Mouse (Mus musculus) heart, embryonic 10.5 days (tissue): ENCODE measurements around the gene Elavl4. TPM values are rescaled to one million over a fixed set of nuclear protein-coding genes. Genes with fewer than 3 reads are reported as not detected.

ENCODE experiments used
- DNase-seq: peaks from one replicate; pipeline ENCODE4 v3.0.0-alpha.2; 2017; ENCODE audit warnings: low spot score
- H3K27ac ChIP-seq: fragments of 300-500 bp; sonication (generic); 2 replicates; pipeline ENCODE4 v1.5.1; 2016; ENCODE audit warnings: mild to moderate bottlenecking
- H3K27me3 ChIP-seq: fragments of 300-500 bp; sonication (generic); 2 replicates; pipeline ENCODE4 v1.6.1; 2016; ENCODE audit warnings: mild to moderate bottlenecking; ENCODE audit not compliant: poor library complexity, insufficient read depth, severe bottlenecking
- H3K36me3 ChIP-seq: fragments of 300-500 bp; sonication (generic); 2 replicates; pipeline ENCODE4 v1.6.1; 2016; ENCODE audit warnings: mild to moderate bottlenecking, moderate library complexity
- H3K4me1 ChIP-seq: fragments of 300-500 bp; sonication (generic); 2 replicates; pipeline ENCODE4 v1.6.1; 2016; ENCODE audit warnings: mild to moderate bottlenecking
- H3K4me3 ChIP-seq: fragments of 300-500 bp; sonication (generic); 2 replicates; pipeline ENCODE4 v1.5.1; 2016; ENCODE audit warnings: mild to moderate bottlenecking, moderate library complexity
- H3K9me3 ChIP-seq: fragments of 300-500 bp; sonication (generic); 2 replicates; pipeline ENCODE4 v1.6.1; 2016; ENCODE audit warnings: mild to moderate bottlenecking, moderate library complexity
- WGBS: fragments of 180-500 bp; shearing (Covaris S2); methylation state at CpG from one replicate; pipeline ENCODE4 v1.1.7; 2016; 5-methylcytosine and 5-hydroxymethylcytosine counted together
- polyA plus RNA-seq: library from polyadenylated mRNA; unstranded; fragments of >200 nt; fragmentation: Nextera tagmentation; extraction: Ambion mirVana; gene quantifications from 2 replicates; pipeline ENCODE4 v1.2.1, GENCODE M21; 2016

Elavl4 gene
- polyA plus RNA-seq, 1 experiment from 2014 or later, result 5.2 TPM

GRCm38 (mm10) chr4:110209613-110210012 is 142.1 kb downstream of the Elavl4 start:
- no peak for DNase-seq
- Histone ChIP-seq H3K4me3 (no peak overlapping the region), H3K36me3 (no peaks in the 10 kb centered on the region), H3K27me3 (no peaks in the 10 kb centered on the region), H3K9me3 (no peaks in the 10 kb centered on the region), H3K27ac (no peak overlapping the region), H3K4me1 (0 out of 2 replicates have a peak, but pooled peaks cover 1% of the 10 kb centered on the region)
- WGBS, result 73% methylated on average over 5 of the region's 5 CpGs

- WGBS, result 84% methylated on average over 3 of the region's 3 CpGs
- H3K9me3 ChIP-seq, result no peaks in the 10 kb centered on the region; the same call in 1 of the 2 replicates
- H3K27me3 ChIP-seq, result no peaks in the 10 kb centered on the region
- no peak for DNase-seq
- H3K27ac ChIP-seq, result no peak overlapping the region
- no peaks in the 10 kb centered on the region for H3K36me3 ChIP-seq
- H3K4me3 ChIP-seq, result no peak overlapping the region
- H3K4me1 ChIP-seq, result no peaks in the 10 kb centered on the region
These were observed 150.0 kb downstream of the Elavl4 start for GRCm38 (mm10) chr4:110201680-110202079.

GRCm38 (mm10) chr4:110199897-110200296 is 151.8 kb downstream of the Elavl4 start:
- Histone ChIP-seq H3K36me3 (no peaks in the 10 kb centered on the region), H3K4me1 (no peaks in the 10 kb centered on the region), H3K9me3 (no peaks in the 10 kb centered on the region; the same call in 1 of the 2 replicates), H3K4me3 (no peak overlapping the region), H3K27ac (no peak overlapping the region), H3K27me3 (no peaks in the 10 kb centered on the region)
- DNase-seq, result no peak
- 86% methylated on average over 5 of the region's 5 CpGs for WGBS

- Histone ChIP-seq H3K27me3 (no peaks in the 10 kb centered on the region), H3K4me1 (no peaks in the 10 kb centered on the region), H3K36me3 (no peaks in the 10 kb centered on the region), H3K4me3 (no peak overlapping the region), H3K9me3 (no peaks in the 10 kb centered on the region; the same call in 1 of the 2 replicates), H3K27ac (no peak overlapping the region)
- DNase-seq, result no peak
- WGBS, result 69% methylated on average over 2 of the region's 2 CpGs
These were observed 153.1 kb downstream of the Elavl4 start for GRCm38 (mm10) chr4:110198600-110198999.

- Histone ChIP-seq H3K27me3 (no peaks in the 10 kb centered on the region), H3K4me3 (no peak overlapping the region), H3K9me3 (no peaks in the 10 kb centered on the region), H3K36me3 (no peaks in the 10 kb centered on the region), H3K4me1 (no peaks in the 10 kb centered on the region), H3K27ac (no peak overlapping the region)
- WGBS, result 88% methylated on average over 2 of the region's 2 CpGs
- DNase-seq, result no peak
These were observed 174.4 kb downstream of the Elavl4 start for GRCm38 (mm10) chr4:110177263-110177662.

- no peak for DNase-seq
- no peak overlapping the region for H3K4me3 ChIP-seq
- no peaks in the 10 kb centered on the region; the same call in 1 of the 2 replicates for H3K4me1 ChIP-seq
- H3K36me3 ChIP-seq, result no peaks in the 10 kb centered on the region
- no peaks in the 10 kb centered on the region for H3K27me3 ChIP-seq
- 72% methylated on average over 5 of the region's 5 CpGs for WGBS
- no peaks in the 10 kb centered on the region for H3K9me3 ChIP-seq
- H3K27ac ChIP-seq, result no peak overlapping the region
These were observed 179.7 kb downstream of the Elavl4 start for GRCm38 (mm10) chr4:110172028-110172427.

- Histone ChIP-seq H3K36me3 (no peaks in the 10 kb centered on the region), H3K9me3 (no peaks in the 10 kb centered on the region), H3K4me1 (no peaks in the 10 kb centered on the region; the same call in 1 of the 2 replicates), H3K4me3 (no peak overlapping the region), H3K27me3 (no peaks in the 10 kb centered on the region), H3K27ac (no peak overlapping the region)
- 72% methylated on average over 5 of the region's 5 CpGs for WGBS
- no peak for DNase-seq
These were observed 186.5 kb downstream of the Elavl4 start for GRCm38 (mm10) chr4:110165217-110165616.

GRCm38 (mm10) chr4:110161600-110161999 is 190.1 kb downstream of the Elavl4 start:
- no peaks in the 10 kb centered on the region for H3K9me3 ChIP-seq
- no peak for DNase-seq
- WGBS, result 64% methylated on average over 3 of the region's 3 CpGs
- peaks cover 6% of the 10 kb centered on the region; the same call in 1 of the 2 replicates for H3K4me1 ChIP-seq
- no peaks in the 10 kb centered on the region for H3K27me3 ChIP-seq
- H3K27ac ChIP-seq, result no peak overlapping the region
- no peaks in the 10 kb centered on the region for H3K36me3 ChIP-seq
- no peak overlapping the region for H3K4me3 ChIP-seq

- Histone ChIP-seq H3K27ac (no peak overlapping the region), H3K9me3 (no peaks in the 10 kb centered on the region), H3K36me3 (no peaks in the 10 kb centered on the region), H3K4me3 (no peak overlapping the region), H3K27me3 (no peaks in the 10 kb centered on the region), H3K4me1 (peaks cover 9% of the 10 kb centered on the region)
- no peak for DNase-seq
- 47% methylated on average over 3 of the region's 3 CpGs for WGBS
These were observed 194.1 kb downstream of the Elavl4 start for GRCm38 (mm10) chr4:110157515-110158159.

GRCm38 (mm10) chr4:110155954-110156353 is 195.8 kb downstream of the Elavl4 start:
- Histone ChIP-seq H3K27ac (no peak overlapping the region), H3K36me3 (no peaks in the 10 kb centered on the region), H3K4me3 (no peak overlapping the region), H3K4me1 (peaks cover 15% of the 10 kb centered on the region), H3K27me3 (no peaks in the 10 kb centered on the region), H3K9me3 (no peaks in the 10 kb centered on the region)
- WGBS, result 76% methylated on average over 2 of the region's 2 CpGs
- DNase-seq, result no peak

Other genes with a start within 250 kb of the Elavl4 start
- 0.23 and 0.79 TPM in 2 replicates for gene Agbl4, start 45.8 kb upstream of the Elavl4 start, polyA plus RNA-seq